Mouse (Mus musculus): ENCODE results near the gene Gm10282. TPM values are rescaled to one million over a fixed set of nuclear protein-coding genes. Genes with fewer than 3 reads are reported as not detected.

The Gm10282 gene
- polyA plus RNA-seq, 1 experiment from 2014 or later: 8.9 TPM

DNA sequence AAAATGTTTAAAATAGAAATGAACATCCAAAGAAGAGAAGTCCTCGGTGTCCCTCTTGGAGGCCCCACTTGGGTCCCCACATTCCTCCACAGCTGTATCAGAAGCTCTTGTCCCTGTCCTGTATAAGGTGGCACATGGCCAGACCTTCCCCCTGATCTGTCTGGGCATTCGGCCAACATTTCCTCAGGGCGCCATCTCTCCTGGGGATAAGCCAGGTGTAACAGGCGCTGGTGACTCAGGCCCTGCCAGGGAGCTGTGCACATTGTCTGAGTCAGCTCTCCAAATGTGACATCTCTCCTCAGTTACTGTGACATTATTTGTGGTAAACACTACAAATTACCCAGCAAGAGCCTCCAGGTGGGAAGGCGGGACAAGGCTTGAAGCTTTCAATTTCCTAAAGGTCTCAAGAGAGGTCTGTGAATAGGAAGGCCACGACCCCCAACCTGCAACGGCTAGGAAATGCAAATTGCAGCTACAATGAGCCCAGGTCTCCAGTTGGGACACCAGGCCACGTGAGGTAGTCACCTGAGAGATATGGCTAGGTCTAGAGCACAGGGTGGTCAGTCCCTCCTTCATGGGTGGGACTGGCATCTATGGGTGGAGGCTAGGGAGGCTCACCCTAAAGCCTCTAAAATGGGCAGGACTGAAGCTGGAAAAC, 5.9 kb upstream of the Gm10282 start:
- no peak overlapping the region for H3K4me3 ChIP-seq (replicated peaks)
- H3K27me3 ChIP-seq: no peaks in the 10 kb centered on the region
- H3K9ac ChIP-seq: no peak overlapping the region
- WGBS (ENCODE audit: insufficient replicate concordance): 57% methylated on average over 8 of the region's 8 CpGs
- DNase-seq: no peak
- H3K9me3 ChIP-seq (replicated peaks): no peaks in the 10 kb centered on the region
- H3K4me1 ChIP-seq (replicated peaks): peaks cover 18% of the 10 kb centered on the region
- H3K36me3 ChIP-seq: no peaks in the 10 kb centered on the region
- no peak overlapping the region for H3K27ac ChIP-seq
- ATAC-seq (ENCODE audit: low read depth): peak; percentile 61
- H3K4me2 ChIP-seq: no peak overlapping the region

DNA sequence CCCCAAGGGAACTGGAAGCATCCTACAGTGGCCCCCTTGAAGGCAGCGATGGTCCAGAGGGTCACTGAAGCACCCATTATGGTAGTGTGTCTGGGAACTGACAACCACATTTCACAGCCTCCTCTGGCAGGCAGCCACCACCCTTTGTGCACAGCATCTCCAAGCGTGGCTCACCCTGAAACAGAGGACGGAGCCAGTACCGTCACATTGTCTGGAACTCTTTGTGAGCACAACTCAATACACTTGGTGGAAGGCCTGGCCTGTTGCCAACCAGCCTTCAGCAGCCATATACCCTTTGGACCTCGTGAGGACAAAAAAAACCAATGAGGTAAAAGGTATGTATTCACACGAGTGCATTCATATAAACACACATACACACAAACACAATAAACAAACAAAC, 3.2 kb upstream of the Gm10282 start:
- Histone ChIP-seq H3K9me3 (replicated peaks) (no peaks in the 10 kb centered on the region), H3K27me3 (no peaks in the 10 kb centered on the region), H3K27ac (no peak overlapping the region), H3K4me3 (replicated peaks) (no peak overlapping the region), H3K36me3 (no peaks in the 10 kb centered on the region), H3K9ac (no peak overlapping the region), H3K4me2 (no peak overlapping the region), H3K4me1 (replicated peaks) (peaks cover 12% of the 10 kb centered on the region)
- ATAC-seq (ENCODE audit: low read depth) (0 out of 2 replicates have a peak, but pooled peaks have one; percentile 8), DNase-seq (no peak)
- 47% methylated on average over 6 of the region's 6 CpGs for WGBS (ENCODE audit: insufficient replicate concordance)

DNA sequence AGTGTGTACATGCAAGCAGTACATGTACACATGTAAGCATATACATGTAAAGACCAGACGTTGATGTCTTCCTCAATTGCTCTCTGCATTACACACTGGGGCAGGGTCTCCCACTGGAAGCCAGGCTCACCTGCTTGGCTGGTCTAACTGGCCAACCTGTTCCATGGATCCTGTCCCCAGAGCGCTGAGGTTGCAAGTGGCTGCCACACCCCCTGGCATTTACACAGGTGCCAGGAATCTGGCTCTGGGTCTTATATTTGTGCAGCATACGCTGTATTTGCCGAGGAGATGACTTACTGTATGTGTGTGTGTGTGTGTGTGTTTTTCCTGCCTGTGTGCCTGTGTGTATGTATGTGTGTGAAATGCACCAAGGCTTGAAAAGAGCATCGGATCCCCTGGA, 1.9 kb upstream of the Gm10282 start:
- no peaks in the 10 kb centered on the region for H3K9me3 ChIP-seq (replicated peaks)
- no peak for DNase-seq
- H3K36me3 ChIP-seq: no peaks in the 10 kb centered on the region
- no peaks in the 10 kb centered on the region for H3K27me3 ChIP-seq
- H3K9ac ChIP-seq: no peak overlapping the region
- 74% methylated on average over 5 of the region's 5 CpGs for WGBS (ENCODE audit: insufficient replicate concordance)
- peaks cover 9% of the 10 kb centered on the region for H3K4me1 ChIP-seq (replicated peaks)
- no peak overlapping the region for H3K4me2 ChIP-seq
- no peak overlapping the region for H3K4me3 ChIP-seq (replicated peaks)
- no peak overlapping the region for H3K27ac ChIP-seq
- no peak for ATAC-seq (ENCODE audit: low read depth)

DNA sequence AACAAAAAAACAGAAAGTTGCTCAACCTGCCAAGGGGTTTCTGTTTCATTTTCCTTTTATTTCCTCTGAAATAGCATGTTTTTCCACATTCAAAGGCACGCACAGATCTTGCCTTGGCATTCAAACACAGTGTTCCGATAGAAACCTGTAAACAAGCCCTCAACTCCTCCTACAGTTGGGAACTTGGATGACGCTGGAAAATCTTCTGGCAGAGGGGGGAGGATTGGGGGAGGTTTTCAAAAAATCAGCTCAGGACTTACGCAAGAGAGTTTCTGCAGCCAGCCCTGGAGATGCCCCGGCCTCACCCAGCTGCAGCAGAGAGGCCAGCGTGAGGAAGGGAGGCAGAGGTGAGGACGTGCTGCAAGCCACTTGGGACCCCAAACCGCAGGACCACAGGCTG, 1.4 kb downstream of the Gm10282 start:
- Histone ChIP-seq H3K4me3 (replicated peaks) (no peak overlapping the region), H3K36me3 (no peaks in the 10 kb centered on the region), H3K27ac (no peak overlapping the region), H3K4me1 (replicated peaks) (0 out of 2 replicates have a peak, but pooled peaks cover 4% of the 10 kb centered on the region), H3K9me3 (replicated peaks) (no peaks in the 10 kb centered on the region), H3K9ac (no peak overlapping the region), H3K4me2 (no peak overlapping the region), H3K27me3 (no peaks in the 10 kb centered on the region)
- DNase-seq (no peak), ATAC-seq (ENCODE audit: low read depth) (no peak)
- 28% methylated on average over 8 of the region's 8 CpGs for WGBS (ENCODE audit: insufficient replicate concordance)

DNA sequence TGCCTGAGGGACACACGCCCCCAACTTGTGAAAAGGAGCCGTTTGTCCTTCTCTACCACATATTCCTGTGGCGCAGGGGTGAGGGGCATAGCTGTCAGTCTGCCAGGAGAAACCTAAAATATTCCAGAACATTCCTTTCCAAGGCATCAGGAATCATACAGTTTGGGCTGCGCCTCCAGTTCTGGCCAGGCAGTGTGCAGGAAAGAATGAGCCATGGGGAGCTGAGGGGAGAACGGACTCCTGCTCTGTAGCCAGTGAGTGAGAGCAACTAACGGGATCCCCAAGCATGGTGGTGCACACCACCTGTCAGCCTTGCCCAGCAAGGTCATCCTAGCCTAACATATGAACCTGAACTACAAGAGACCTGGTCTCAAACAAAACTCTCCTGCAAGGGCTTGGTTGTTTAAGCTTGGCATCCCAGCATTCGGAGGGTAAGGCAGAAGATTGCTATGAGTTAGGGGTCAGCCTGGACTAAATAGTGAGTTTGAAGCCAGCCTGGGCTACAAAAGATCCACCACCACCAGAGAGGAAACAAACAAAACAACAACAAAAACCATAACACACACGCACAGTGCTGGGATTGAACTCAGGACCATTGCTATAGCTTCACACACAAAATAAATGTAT, 2.0 kb downstream of the Gm10282 start:
- ATAC-seq (ENCODE audit: low read depth) (no peak), DNase-seq (no peak)
- Histone ChIP-seq H3K9me3 (replicated peaks) (no peaks in the 10 kb centered on the region), H3K4me1 (replicated peaks) (0 out of 2 replicates have a peak, but pooled peaks cover 4% of the 10 kb centered on the region), H3K4me2 (no peak overlapping the region), H3K9ac (no peak overlapping the region), H3K4me3 (replicated peaks) (no peak overlapping the region), H3K36me3 (no peaks in the 10 kb centered on the region), H3K27me3 (no peaks in the 10 kb centered on the region), H3K27ac (no peak overlapping the region)
- WGBS (ENCODE audit: insufficient replicate concordance): 55% methylated on average over 8 of the region's 8 CpGs

DNA sequence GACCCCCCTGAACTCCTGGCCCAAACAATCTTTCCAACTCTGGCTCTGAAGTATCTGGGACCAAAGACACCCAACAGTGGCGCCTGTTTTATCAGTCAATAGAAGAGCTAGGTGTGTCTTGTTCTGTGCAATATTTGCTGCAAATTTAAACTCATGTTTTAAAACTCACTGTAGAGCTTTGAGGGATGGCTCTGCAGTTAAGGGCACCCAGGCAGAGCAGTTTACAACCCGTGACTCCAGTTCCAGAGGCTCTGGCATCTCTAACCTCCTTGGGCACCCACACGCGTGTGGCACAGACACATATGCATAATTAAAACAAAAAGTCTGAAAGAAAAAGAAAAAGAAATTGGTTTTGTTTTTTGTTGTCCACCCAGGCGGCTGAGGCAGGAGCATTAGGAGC, 3.6 kb downstream of the Gm10282 start:
- DNase-seq (no peak), ATAC-seq (ENCODE audit: low read depth) (no peak)
- Histone ChIP-seq H3K4me1 (replicated peaks) (0 out of 2 replicates have a peak, but pooled peaks cover 6% of the 10 kb centered on the region), H3K9ac (no peak overlapping the region), H3K36me3 (no peaks in the 10 kb centered on the region), H3K4me3 (replicated peaks) (no peak overlapping the region), H3K27ac (no peak overlapping the region), H3K9me3 (replicated peaks) (no peaks in the 10 kb centered on the region), H3K4me2 (no peak overlapping the region), H3K27me3 (no peaks in the 10 kb centered on the region)
- 65% methylated on average over 5 of the region's 5 CpGs for WGBS (ENCODE audit: insufficient replicate concordance)

DNA sequence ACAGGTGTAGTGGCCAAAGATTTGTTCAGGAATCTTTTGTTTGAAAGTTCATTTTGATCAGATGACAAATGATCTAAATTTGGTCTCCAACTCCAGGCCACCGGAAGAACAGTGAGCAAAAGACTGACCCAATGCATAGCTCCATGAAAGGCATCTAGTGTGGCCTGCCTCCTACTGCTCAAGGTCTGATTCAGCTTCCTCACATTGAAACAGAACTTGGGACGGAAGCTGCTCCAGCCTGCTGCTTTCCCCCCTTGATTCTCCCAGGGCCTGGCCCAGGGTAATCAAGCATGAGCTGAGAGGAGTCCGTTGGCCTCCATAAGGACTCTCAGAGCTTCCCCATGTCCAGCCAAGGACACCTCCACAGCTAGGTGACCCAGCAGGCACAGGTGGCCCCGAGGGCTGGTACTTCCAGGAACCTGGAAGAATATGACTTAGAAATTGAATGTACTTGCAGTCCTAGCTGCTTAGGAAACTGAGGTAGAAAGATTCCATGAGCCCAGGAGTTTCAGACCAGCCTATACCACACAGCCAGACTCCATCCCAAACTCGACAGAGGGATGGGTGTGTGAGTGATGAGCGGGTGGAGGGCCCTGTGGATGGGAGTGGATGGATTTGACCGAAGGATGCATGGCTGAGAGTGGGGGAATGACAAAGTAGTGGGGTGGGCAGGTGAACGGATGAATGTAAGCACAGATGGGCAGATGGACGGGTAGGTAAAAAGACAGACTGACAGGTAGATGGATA, 4.2 kb downstream of the Gm10282 start:
- Histone ChIP-seq H3K27ac (no peak overlapping the region), H3K9ac (no peak overlapping the region), H3K4me1 (replicated peaks) (peaks cover 10% of the 10 kb centered on the region; the same call in 1 of the 2 replicates), H3K4me2 (no peak overlapping the region), H3K27me3 (no peaks in the 10 kb centered on the region), H3K4me3 (replicated peaks) (no peak overlapping the region), H3K36me3 (no peaks in the 10 kb centered on the region), H3K9me3 (replicated peaks) (no peaks in the 10 kb centered on the region)
- no peak for ATAC-seq (ENCODE audit: low read depth)
- no peak for DNase-seq
- 61% methylated on average over 9 of the region's 9 CpGs for WGBS (ENCODE audit: insufficient replicate concordance)

DNA sequence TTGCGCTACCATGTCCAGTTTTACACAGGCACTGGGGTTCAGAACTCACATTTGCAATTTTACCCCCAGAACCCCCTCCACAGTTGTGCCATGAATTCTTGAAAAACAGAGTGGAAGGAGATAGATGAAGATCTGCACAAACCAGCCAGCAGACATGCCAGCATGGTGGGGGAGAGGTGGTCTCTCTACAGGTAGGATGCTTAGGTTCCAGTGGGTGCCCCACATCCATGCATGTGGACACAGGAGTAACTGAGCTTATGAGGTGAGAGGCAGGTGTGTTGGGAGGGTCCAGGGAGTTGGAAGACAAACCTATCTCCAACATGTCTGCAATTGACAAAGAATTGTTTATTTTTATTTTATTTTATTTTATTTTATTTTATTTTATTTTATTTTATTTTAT, 6.1 kb downstream of the Gm10282 start:
- Histone ChIP-seq H3K36me3 (no peaks in the 10 kb centered on the region), H3K9ac (no peak overlapping the region), H3K27me3 (no peaks in the 10 kb centered on the region), H3K4me2 (no peak overlapping the region), H3K4me3 (replicated peaks) (no peak overlapping the region), H3K9me3 (replicated peaks) (no peaks in the 10 kb centered on the region), H3K4me1 (replicated peaks) (peaks cover 18% of the 10 kb centered on the region; the same call in 1 of the 2 replicates), H3K27ac (no peak overlapping the region)
- DNase-seq: no peak
- no peak for ATAC-seq (ENCODE audit: low read depth)
- WGBS (ENCODE audit: insufficient replicate concordance): 68% methylated on average over 1 of the region's 1 CpGs

DNA sequence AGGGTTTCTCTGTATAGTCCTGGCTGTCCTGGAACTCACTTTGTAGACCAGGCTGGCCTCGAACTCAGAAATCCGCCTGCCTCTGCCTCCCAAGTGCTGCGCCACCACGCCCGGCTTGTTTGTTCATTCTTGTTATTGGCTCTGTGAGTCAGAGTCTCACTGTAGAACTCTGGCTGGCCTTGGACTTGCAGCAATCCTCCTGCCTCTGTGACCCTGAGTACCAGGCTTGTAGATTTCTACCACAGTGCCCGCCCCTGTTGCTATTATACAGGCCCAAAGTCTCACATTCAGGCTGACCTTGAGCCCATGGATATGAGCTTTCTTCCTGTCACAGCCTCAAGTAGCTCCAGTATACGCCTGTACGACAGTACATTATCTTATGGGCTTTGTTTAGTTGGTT, 8.5 kb downstream of the Gm10282 start:
- Histone ChIP-seq H3K4me3 (replicated peaks) (no peak overlapping the region), H3K27me3 (no peaks in the 10 kb centered on the region), H3K4me1 (replicated peaks) (peaks cover 14% of the 10 kb centered on the region; the same call in 1 of the 2 replicates), H3K4me2 (no peak overlapping the region), H3K9ac (no peak overlapping the region), H3K36me3 (no peaks in the 10 kb centered on the region), H3K9me3 (replicated peaks) (no peaks in the 10 kb centered on the region), H3K27ac (no peak overlapping the region)
- ATAC-seq (ENCODE audit: low read depth) (no peak), DNase-seq (no peak)
- WGBS (ENCODE audit: insufficient replicate concordance): 72% methylated on average over 8 of the region's 8 CpGs

DNA sequence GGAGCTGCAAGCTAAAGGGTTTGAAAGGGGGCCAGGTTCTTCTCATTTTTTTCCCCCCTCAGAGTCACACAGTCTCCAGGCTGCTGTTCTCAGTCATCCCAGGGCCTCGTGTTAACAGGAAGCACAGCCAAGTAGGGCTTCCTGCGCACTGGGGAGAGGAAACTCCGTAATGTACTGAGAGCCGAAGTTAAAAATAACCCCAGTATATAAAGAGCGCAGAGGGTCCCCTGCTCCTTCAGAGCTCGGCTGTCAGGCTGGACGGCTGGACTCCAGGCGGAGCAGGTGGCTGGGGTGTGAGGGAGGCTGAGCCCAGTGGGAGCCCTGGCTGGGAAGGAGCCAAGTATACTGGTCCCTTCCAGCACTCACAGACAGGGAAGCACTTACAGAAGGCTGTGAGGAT, 9.4 kb downstream of the Gm10282 start:
- peak overlapping the region; percentile 58 for H3K27ac ChIP-seq
- H3K4me3 ChIP-seq (replicated peaks): no peak overlapping the region
- H3K9ac ChIP-seq: no peak overlapping the region
- H3K9me3 ChIP-seq (replicated peaks): no peaks in the 10 kb centered on the region
- H3K27me3 ChIP-seq: no peaks in the 10 kb centered on the region
- WGBS (ENCODE audit: insufficient replicate concordance): 12% methylated on average over 8 of the region's 8 CpGs
- H3K36me3 ChIP-seq: no peaks in the 10 kb centered on the region
- peak; percentile 67 for ATAC-seq (ENCODE audit: low read depth)
- H3K4me1 ChIP-seq (replicated peaks): peaks cover 14% of the 10 kb centered on the region; the same call in 1 of the 2 replicates
- no peak overlapping the region for H3K4me2 ChIP-seq
- DNase-seq: peak; percentile 15

DNA sequence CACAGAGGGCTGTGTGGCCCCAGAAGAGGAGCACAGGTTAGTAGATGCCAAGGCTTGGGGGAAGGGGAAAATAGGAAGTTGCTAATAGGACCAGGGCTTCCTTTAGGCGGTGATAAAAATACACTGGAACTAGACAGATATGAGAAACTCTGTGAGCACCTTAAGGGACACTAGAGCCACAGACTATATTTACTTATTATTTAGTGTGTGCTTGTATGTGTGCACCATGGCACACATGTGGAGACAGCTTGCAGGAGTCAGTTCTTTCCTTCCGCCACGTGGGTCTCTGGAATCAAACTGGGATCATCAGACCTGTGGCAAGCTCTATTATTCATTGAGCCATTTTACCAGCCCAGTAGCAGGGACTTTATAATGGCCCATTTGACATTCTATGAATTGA, 9.9 kb downstream of the Gm10282 start:
- Histone ChIP-seq H3K4me1 (replicated peaks) (peaks cover 14% of the 10 kb centered on the region; the same call in 1 of the 2 replicates), H3K27me3 (no peaks in the 10 kb centered on the region), H3K9me3 (replicated peaks) (no peaks in the 10 kb centered on the region), H3K4me2 (no peak overlapping the region), H3K9ac (no peak overlapping the region), H3K27ac (peak overlapping the region; percentile 29; the same call in 1 of the 2 replicates), H3K36me3 (no peaks in the 10 kb centered on the region), H3K4me3 (replicated peaks) (no peak overlapping the region)
- 25% methylated on average over 3 of the region's 3 CpGs for WGBS (ENCODE audit: insufficient replicate concordance)
- DNase-seq (no peak), ATAC-seq (ENCODE audit: low read depth) (no peak)

Measured in liver, embryonic 13.5 days (tissue).